Mouse (Mus musculus): ENCODE data around the gene Fem1b.

DNA sequence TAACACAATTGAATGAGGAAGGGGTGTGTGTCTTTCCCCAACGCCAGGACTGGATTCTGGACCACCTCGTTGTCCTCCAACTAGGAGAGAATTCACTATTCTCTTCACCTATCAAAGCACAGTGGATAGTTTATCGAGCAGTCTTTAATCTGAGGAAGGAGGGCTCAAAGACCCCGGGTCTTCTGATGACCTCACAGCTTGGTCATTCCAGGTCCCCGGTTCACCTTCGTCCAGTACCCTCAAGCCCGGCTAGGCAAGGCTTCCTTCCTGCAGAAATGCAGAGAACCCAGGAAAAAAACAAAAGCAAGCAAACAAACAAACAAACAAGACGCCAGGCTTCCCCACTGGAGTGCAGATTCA is 26.4 kb upstream of the Fem1b start:
- TF ChIP-seq TAL1 (IDR thresholded peaks at IDR 0.05; ENCODE audit: low read length) (no peak), GATA1 (IDR thresholded peaks at IDR 0.05; ENCODE audit: low read length) (no peak)

Data from erythroblast, embryonic 14.5 days (primary cell).